Mouse (Mus musculus): ENCODE data around the gene Rasgrp3. TPM values are rescaled to one million over a fixed set of nuclear protein-coding genes. Genes with fewer than 3 reads are reported as not detected.

The Rasgrp3 gene
- total and polyA plus RNA-seq, 3 experiments = 10.4 to 27.4 (median 27.2) TPM

GRCm38 (mm10) chr17:75506708-75507641 is 71.3 kb downstream of the Rasgrp3 start:
- Histone ChIP-seq H3K79me2 (replicated peaks; ENCODE audit: control insufficient read depth, insufficient read depth, low read length) (no peaks in the 10 kb centered on the region), H3K9ac (ENCODE audit: low read depth, low read length) (no peak overlapping the region), H3K27me3 (ENCODE audit: control insufficient read depth, insufficient read depth, low read length) (no peaks in the 10 kb centered on the region), H3K4me3 (no peak overlapping the region), H3K27ac (no peak overlapping the region), H3K4me1 (ENCODE audit: control insufficient read depth, insufficient read depth, low read length) (no peaks in the 10 kb centered on the region), H3K36me3 (ENCODE audit: control insufficient read depth, insufficient read depth, low read length) (no peaks in the 10 kb centered on the region; the same call in 1 of the 2 replicates)
- TF ChIP-seq EP300 (IDR thresholded peaks at IDR 0.05; ENCODE audit: insufficient read depth, low read depth, low read length) (no peak), CTCF (IDR thresholded peaks at IDR 0.05) (no peak), POLR2A (IDR thresholded peaks at IDR 0.05; ENCODE audit: insufficient read depth, low read depth, low read length) (no peak)
- 84% methylated on average over 10 of the region's 10 CpGs for WGBS
- DNase-seq = no peak
- intact Hi-C loops (cut with DNase I) = no loop called here

- Histone ChIP-seq H3K36me3 (ENCODE audit: control insufficient read depth, insufficient read depth, low read length) (no peaks in the 10 kb centered on the region; the same call in 1 of the 2 replicates), H3K4me3 (no peak overlapping the region), H3K9ac (ENCODE audit: low read depth, low read length) (no peak overlapping the region), H3K27ac (no peak overlapping the region), H3K79me2 (replicated peaks; ENCODE audit: control insufficient read depth, insufficient read depth, low read length) (no peaks in the 10 kb centered on the region), H3K4me1 (ENCODE audit: control insufficient read depth, insufficient read depth, low read length) (no peaks in the 10 kb centered on the region), H3K27me3 (ENCODE audit: control insufficient read depth, insufficient read depth, low read length) (no peaks in the 10 kb centered on the region)
- intact Hi-C loops (cut with DNase I) = no loop called here
- no peak for TF ChIP-seq EP300 (IDR thresholded peaks at IDR 0.05; ENCODE audit: insufficient read depth, low read depth, low read length)
- TF ChIP-seq POLR2A (IDR thresholded peaks at IDR 0.05; ENCODE audit: insufficient read depth, low read depth, low read length) = no peak
- no peak for TF ChIP-seq CTCF (IDR thresholded peaks at IDR 0.05)
- DNase-seq = no peak
- WGBS = 89% methylated on average over 5 of the region's 5 CpGs
Observed at GRCm38 (mm10) chr17:75509257-75509656, 73.6 kb downstream of the Rasgrp3 start.

DNA sequence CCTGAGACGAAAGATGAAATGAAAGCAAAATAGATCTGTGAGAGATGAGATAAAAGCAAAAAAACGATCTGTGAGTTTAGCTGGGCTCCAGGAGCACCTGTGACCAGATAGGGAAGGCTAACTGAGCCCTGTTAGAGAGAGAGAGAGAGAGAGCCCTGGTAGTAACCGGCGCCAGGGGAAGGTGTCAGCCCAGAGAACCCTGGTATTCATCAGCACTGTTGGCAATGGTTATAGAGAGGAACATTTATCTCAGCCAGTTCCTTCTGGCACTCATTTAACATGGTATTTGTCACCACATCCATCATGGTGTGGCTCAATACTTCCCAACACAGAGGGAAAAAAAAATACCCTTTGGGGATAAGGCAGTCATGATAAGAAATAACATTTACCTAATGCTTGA is 80.9 kb downstream of the Rasgrp3 start:
- WGBS = 51% methylated on average over 4 of the region's 4 CpGs
- H3K4me1 ChIP-seq (ENCODE audit: control insufficient read depth, insufficient read depth, low read length) = peaks cover 4% of the 10 kb centered on the region

DNA sequence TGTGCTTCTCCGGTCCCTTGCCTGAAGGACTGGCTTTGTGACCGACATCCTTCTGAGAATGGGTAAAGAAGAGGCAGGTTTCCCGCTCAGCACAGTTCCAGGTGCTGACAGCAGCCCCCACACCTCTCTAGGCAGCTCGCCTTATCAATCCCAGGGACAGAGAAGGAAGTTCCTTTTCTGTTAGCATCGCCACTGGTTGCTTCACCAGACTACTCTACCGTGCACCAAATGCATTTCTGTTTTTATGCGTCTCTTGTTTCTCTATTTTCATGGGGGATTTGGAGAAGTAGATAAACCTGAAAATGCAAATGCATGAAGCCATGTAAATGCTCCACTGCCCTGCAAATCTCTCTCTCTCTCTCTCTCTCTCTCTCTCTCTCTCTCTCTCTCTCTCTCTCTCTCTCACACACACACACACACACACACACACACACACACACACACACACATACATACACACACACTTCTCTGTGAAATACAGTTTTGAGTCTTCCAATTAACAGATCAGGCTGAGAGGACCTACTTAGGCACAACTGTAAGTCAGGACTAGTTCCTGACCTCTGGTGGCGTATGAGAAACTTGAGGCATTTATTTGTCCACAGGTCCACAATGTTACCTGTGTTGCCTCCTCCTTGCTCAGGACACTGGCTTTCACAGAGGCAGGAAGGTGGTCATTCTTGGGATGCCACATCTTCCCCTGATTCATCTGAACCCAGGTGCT is 82.6 kb downstream of the Rasgrp3 start:
- no peaks in the 10 kb centered on the region for H3K27me3 ChIP-seq (ENCODE audit: control insufficient read depth, insufficient read depth, low read length)
- TF ChIP-seq CTCF (IDR thresholded peaks at IDR 0.05) = no peak
- TF ChIP-seq EP300 (IDR thresholded peaks at IDR 0.05; ENCODE audit: insufficient read depth, low read depth, low read length) = no peak
- no peak for TF ChIP-seq POLR2A (IDR thresholded peaks at IDR 0.05; ENCODE audit: insufficient read depth, low read depth, low read length)
- H3K27ac ChIP-seq = no peak overlapping the region
- 51% methylated on average over 8 of the region's 8 CpGs for WGBS
- H3K4me1 ChIP-seq (ENCODE audit: control insufficient read depth, insufficient read depth, low read length) = peaks cover 7% of the 10 kb centered on the region
- peaks cover 12% of the 10 kb centered on the region for H3K36me3 ChIP-seq (ENCODE audit: control insufficient read depth, insufficient read depth, low read length)
- intact Hi-C loops (cut with DNase I) = no loop called here
- no peaks in the 10 kb centered on the region for H3K79me2 ChIP-seq (replicated peaks; ENCODE audit: control insufficient read depth, insufficient read depth, low read length)
- DNase-seq = no peak
- no peak overlapping the region for H3K9ac ChIP-seq (ENCODE audit: low read depth, low read length)
- no peak overlapping the region for H3K4me3 ChIP-seq

More for the DNA sequence above, 80.9 kb downstream of the Rasgrp3 start:
- Histone ChIP-seq H3K27me3 (ENCODE audit: control insufficient read depth, insufficient read depth, low read length) (no peaks in the 10 kb centered on the region), H3K79me2 (replicated peaks; ENCODE audit: control insufficient read depth, insufficient read depth, low read length) (no peaks in the 10 kb centered on the region), H3K4me3 (no peak overlapping the region), H3K27ac (no peak overlapping the region), H3K9ac (ENCODE audit: low read depth, low read length) (no peak overlapping the region), H3K36me3 (ENCODE audit: control insufficient read depth, insufficient read depth, low read length) (peaks cover 5% of the 10 kb centered on the region)
- TF ChIP-seq EP300 (IDR thresholded peaks at IDR 0.05; ENCODE audit: insufficient read depth, low read depth, low read length) = no peak
- no peak for TF ChIP-seq CTCF (IDR thresholded peaks at IDR 0.05)
- no peak for TF ChIP-seq POLR2A (IDR thresholded peaks at IDR 0.05; ENCODE audit: insufficient read depth, low read depth, low read length)
- no peak for DNase-seq
- intact Hi-C loops (cut with DNase I) = no loop called here

DNA sequence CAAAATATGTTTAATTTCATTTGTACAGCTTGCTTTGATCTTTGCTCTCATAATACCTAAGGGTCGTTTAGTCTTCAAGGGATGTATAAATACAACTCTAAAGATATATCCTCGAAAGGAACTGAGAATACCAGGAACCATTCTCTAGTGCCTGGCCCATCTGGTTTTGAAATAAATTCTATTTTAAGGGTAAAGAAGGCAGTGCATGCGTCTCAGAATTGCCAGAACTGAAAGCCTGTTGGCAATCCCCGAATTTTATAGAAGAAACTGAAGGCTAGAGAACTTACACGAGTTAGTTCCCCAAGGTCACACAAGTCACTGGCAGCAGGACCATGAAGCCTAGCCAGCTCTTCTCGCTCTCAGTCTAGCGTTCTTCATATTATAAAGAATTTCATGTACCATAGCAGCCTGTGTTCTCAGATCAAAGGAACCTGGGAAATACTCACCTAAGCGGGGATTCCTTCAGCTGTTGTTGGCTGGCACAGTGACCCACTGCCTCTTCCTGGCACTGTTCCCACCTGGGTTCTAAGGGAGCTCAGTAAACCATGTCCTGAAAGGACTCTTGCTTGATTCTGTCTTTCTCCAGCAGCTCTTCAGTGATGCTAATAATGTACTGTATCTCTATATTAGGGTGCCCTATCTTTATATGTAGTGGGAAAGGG is 83.7 kb downstream of the Rasgrp3 start:
- H3K4me1 ChIP-seq (ENCODE audit: control insufficient read depth, insufficient read depth, low read length) = peaks cover 14% of the 10 kb centered on the region
- 38% methylated on average over 8 of the region's 8 CpGs for WGBS
- H3K9ac ChIP-seq (ENCODE audit: low read depth, low read length) = no peak overlapping the region
- H3K4me3 ChIP-seq = no peak overlapping the region
- DNase-seq = no peak
- no peaks in the 10 kb centered on the region for H3K27me3 ChIP-seq (ENCODE audit: control insufficient read depth, insufficient read depth, low read length)
- TF ChIP-seq POLR2A (IDR thresholded peaks at IDR 0.05; ENCODE audit: insufficient read depth, low read depth, low read length) = no peak
- TF ChIP-seq EP300 (IDR thresholded peaks at IDR 0.05; ENCODE audit: insufficient read depth, low read depth, low read length) = no peak
- TF ChIP-seq CTCF (IDR thresholded peaks at IDR 0.05) = no peak
- H3K79me2 ChIP-seq (replicated peaks; ENCODE audit: control insufficient read depth, insufficient read depth, low read length) = no peaks in the 10 kb centered on the region
- peak overlapping the region; percentile 28 for H3K27ac ChIP-seq
- peaks cover 20% of the 10 kb centered on the region for H3K36me3 ChIP-seq (ENCODE audit: control insufficient read depth, insufficient read depth, low read length)
- intact Hi-C loops (cut with DNase I) = no loop called here
